Mouse (Mus musculus): ENCODE results near the gene Vps25.

Vps25 gene

DNA sequence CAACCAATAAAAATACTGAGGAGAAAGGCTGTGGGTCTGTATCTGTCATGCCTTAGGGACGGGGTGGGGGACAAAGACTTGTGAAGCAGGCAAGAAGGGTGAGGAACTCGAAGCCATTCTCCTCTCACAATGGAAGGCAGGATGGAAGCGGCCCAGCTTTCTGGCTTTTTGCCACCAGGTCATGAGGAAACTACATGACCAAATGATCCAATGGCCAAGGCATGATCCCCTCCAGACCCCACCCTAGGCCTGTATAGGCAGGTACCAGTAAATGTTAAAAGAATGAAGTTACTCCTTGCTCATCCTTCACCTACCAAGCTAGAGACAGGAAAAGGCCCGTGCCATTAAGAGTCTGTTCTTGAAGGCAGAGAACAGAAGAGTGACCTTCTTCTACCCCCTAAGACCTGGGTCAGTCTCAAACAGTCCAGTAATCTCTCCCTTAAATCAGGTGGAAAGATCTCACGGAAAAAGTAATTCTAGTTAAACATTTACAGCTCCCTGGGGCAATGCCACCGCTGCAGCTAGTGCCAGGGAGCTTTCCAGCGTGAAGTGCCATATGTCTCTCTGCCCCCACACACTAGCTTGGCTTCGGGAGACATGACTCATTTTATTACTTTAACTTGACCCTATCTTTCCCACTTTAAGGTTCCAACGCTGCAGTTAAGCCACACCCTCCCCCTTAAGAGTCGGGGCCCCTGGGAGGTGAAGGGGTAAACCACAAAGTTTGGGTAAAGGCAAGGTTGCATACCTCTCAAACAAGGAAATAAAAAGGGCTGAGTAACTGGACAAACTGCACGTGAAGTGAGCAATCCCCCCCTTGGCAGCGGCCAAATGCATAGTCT, 24.1 kb downstream of the Vps25 start:
- DNase-seq = peak; percentile 47

- DNase-seq = peak; percentile 93
These were observed 25.0 kb downstream of the Vps25 start, which contains the start of the genes Cntd1 and Coa3 for GRCm38 (mm10) chr11:101278223-101279192. Cntd1 (plus strand) TSS chr11:101279012. Coa3 (minus strand) TSS chr11:101279114.

GRCm38 (mm10) chr11:101279193-101279569, 25.7 kb downstream of the Vps25 start:
- DNase-seq = no peak

DNA sequence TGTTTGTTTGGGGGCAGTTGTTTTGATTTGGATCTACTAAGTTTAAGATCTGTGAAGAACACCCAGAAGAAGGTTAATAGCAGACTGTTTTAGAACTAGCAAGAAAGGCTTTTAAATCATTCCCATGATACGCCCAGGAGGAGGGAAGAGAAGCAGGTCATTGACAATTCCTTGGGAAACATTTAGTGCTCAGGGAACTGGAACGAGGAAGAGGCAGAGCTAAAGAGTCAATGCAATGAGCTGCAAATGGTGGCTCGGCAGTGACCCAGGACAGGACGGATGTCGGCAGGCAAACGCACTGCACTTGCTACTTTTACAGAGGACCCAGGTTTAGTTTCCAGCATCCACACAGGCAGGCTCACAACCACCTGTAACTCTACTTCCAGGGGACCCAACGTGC, 27.3 kb downstream of the Vps25 start:
- DNase-seq = no peak

- DNase-seq = no peak
These were observed 29.4 kb downstream of the Vps25 start for GRCm38 (mm10) chr11:101282896-101283295.

- no peak for DNase-seq
These were observed 30.3 kb downstream of the Vps25 start for GRCm38 (mm10) chr11:101283805-101284204.

GRCm38 (mm10) chr11:101287306-101287705, 33.8 kb downstream of the Vps25 start:
- peak; percentile 29 for DNase-seq

GRCm38 (mm10) chr11:101291231-101291630, 37.7 kb downstream of the Vps25 start:
- DNase-seq = no peak

GRCm38 (mm10) chr11:101295191-101295590, 41.7 kb downstream of the Vps25 start:
- DNase-seq = no peak

- DNase-seq = no peak
These were observed 47.4 kb downstream of the Vps25 start for GRCm38 (mm10) chr11:101300881-101301280.

DNA sequence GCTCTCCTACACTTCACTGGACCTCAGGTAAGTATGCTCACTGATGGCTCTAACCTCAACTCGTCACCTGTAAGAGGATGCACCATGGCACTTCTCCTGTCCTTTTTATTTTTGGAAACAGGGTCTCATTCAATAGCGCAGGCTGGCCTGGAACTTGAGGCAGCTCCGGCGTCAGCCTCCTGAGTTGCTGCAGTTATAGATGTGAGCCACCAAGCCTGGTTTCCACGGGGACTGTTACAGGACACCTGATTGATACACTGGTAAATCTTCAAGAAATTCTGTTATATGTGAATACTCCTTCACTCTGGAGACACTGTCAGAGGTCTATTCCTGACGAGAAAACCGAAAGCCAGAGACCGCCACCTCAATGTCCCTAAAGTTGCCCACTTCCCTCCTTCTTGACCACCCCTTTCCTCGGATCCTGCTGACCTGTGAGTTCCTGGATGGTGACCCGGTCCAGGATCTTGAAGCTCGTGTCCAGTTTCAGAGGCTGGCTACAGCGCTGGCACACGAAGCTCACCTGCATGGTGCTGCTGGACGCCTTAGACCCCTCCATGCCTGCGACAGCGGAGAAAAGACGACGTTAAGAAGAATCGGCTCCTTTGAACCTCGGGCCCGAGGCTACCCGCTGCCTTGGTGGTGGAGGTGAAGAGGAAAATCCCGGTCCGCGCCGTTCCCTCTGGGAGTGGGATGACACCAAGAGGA, 47.9 kb downstream of the Vps25 start:
- no peak for DNase-seq

- DNase-seq = peak; percentile 98
These were observed 48.7 kb downstream of the Vps25 start, which contains the start of gene Becn1 for GRCm38 (mm10) chr11:101302004-101302798. Becn1 (minus strand) TSS chr11:101302286.

DNA sequence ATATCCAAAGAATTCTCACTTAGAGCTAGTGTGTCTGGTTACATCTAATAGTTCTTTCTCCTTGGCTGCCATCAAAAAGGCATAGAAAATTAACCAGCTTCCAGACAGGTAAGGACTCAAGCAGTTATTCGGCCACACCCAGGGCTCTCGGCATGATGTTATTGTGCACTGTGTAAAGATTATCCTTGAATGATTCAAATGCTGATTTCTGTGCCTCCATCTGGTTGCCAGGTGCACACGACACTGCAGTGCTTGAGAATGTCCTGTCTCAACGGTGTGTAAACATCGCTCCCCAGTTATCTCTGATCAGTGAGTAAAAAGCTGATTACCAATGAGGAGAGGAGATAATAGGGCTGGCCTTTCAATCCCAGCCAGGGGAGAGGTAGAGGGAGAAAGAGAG, 54.2 kb downstream of the Vps25 start:
- no peak for DNase-seq
